Mouse (Mus musculus): ENCODE measurements around the gene Accsl. TPM values are rescaled to one million over a fixed set of nuclear protein-coding genes. Genes with fewer than 3 reads are reported as not detected.

Gene Accsl
- polyA plus RNA-seq (2015; fragmentation: Nextera tagmentation; extraction: Ambion mirVana), result not detected in 2 replicates

- H3K4me2 ChIP-seq, result no peak within 1 kb of the TSS
- no peak for ATAC-seq (replicated peaks; ENCODE audit: low FRiP score)
- H3K9ac ChIP-seq, result no peak within 1 kb of the TSS
- no peaks in the 10 kb centered on the region for H3K9me3 ChIP-seq (replicated peaks)
- H3K27ac ChIP-seq, result no peak within 1 kb of the TSS
- no peak within 1 kb of the TSS for H3K4me3 ChIP-seq (replicated peaks)
- H3K4me1 ChIP-seq, result peaks cover 9% of the 10 kb centered on the region
- H3K36me3 ChIP-seq, result no peaks in the 10 kb centered on the region
- WGBS, result 71% methylated on average over 7 of the region's 7 CpGs
- H3K27me3 ChIP-seq, result peaks cover 12% of the 10 kb centered on the region; the same call in 1 of the 2 replicates
These were observed at the start of gene Accsl for GRCm38 (mm10) chr2:93869107-93869600. Gene Accsl (minus strand): TSS chr2:93869157.

GRCm38 (mm10) chr2:93913552-93913951 is 44.6 kb upstream of the Accsl start:
- H3K27me3 ChIP-seq, result no peaks in the 10 kb centered on the region
- no peak overlapping the region for H3K4me3 ChIP-seq (replicated peaks)
- H3K4me1 ChIP-seq, result no peaks in the 10 kb centered on the region
- H3K4me2 ChIP-seq, result no peak overlapping the region
- no peak overlapping the region for H3K9ac ChIP-seq
- 88% methylated on average over 2 of the region's 2 CpGs for WGBS
- no peaks in the 10 kb centered on the region for H3K9me3 ChIP-seq (replicated peaks)
- H3K27ac ChIP-seq, result no peak overlapping the region
- H3K36me3 ChIP-seq, result no peaks in the 10 kb centered on the region
- ATAC-seq (replicated peaks; ENCODE audit: low FRiP score), result no peak

- Histone ChIP-seq H3K36me3 (no peaks in the 10 kb centered on the region), H3K4me3 (replicated peaks) (no peak overlapping the region), H3K27ac (no peak overlapping the region), H3K4me1 (peaks cover 8% of the 10 kb centered on the region), H3K9ac (no peak overlapping the region), H3K9me3 (replicated peaks) (no peaks in the 10 kb centered on the region), H3K27me3 (no peaks in the 10 kb centered on the region), H3K4me2 (no peak overlapping the region)
- ATAC-seq (replicated peaks; ENCODE audit: low FRiP score), result no peak
- WGBS, result 88% methylated on average over 10 of the region's 10 CpGs
These were observed 43.0 kb upstream of the Accsl start for GRCm38 (mm10) chr2:93911942-93912341.

GRCm38 (mm10) chr2:93909716-93910115 is 40.8 kb upstream of the Accsl start:
- no peak overlapping the region for H3K4me3 ChIP-seq (replicated peaks)
- no peak overlapping the region for H3K27ac ChIP-seq
- no peak for ATAC-seq (replicated peaks; ENCODE audit: low FRiP score)
- H3K4me2 ChIP-seq, result no peak overlapping the region
- H3K36me3 ChIP-seq, result no peaks in the 10 kb centered on the region
- peaks cover 11% of the 10 kb centered on the region for H3K4me1 ChIP-seq
- no peaks in the 10 kb centered on the region for H3K27me3 ChIP-seq
- no peak overlapping the region for H3K9ac ChIP-seq
- no peaks in the 10 kb centered on the region for H3K9me3 ChIP-seq (replicated peaks)
- 67% methylated on average over 5 of the region's 5 CpGs for WGBS

- no peaks in the 10 kb centered on the region for H3K36me3 ChIP-seq
- no peak for ATAC-seq (replicated peaks; ENCODE audit: low FRiP score)
- H3K4me2 ChIP-seq, result no peak overlapping the region
- no peaks in the 10 kb centered on the region for H3K9me3 ChIP-seq (replicated peaks)
- no peak overlapping the region for H3K4me3 ChIP-seq (replicated peaks)
- 54% methylated on average over 9 of the region's 9 CpGs for WGBS
- no peak overlapping the region for H3K27ac ChIP-seq
- H3K27me3 ChIP-seq, result no peaks in the 10 kb centered on the region
- H3K9ac ChIP-seq, result no peak overlapping the region
- H3K4me1 ChIP-seq, result peaks cover 16% of the 10 kb centered on the region
These were observed 38.8 kb upstream of the Accsl start for GRCm38 (mm10) chr2:93907519-93908294.

- WGBS, result 27% methylated on average over 4 of the region's 4 CpGs
- no peaks in the 10 kb centered on the region for H3K27me3 ChIP-seq
- H3K9ac ChIP-seq, result no peak overlapping the region
- no peak overlapping the region for H3K4me2 ChIP-seq
- no peaks in the 10 kb centered on the region for H3K36me3 ChIP-seq
- H3K9me3 ChIP-seq (replicated peaks), result no peaks in the 10 kb centered on the region
- no peak overlapping the region for H3K27ac ChIP-seq
- H3K4me3 ChIP-seq (replicated peaks), result no peak overlapping the region
- peaks cover 16% of the 10 kb centered on the region for H3K4me1 ChIP-seq
- no peak for ATAC-seq (replicated peaks; ENCODE audit: low FRiP score)
These were observed 37.4 kb upstream of the Accsl start for GRCm38 (mm10) chr2:93906316-93906715.

GRCm38 (mm10) chr2:93903415-93903814 is 34.5 kb upstream of the Accsl start:
- Histone ChIP-seq H3K4me1 (peaks cover 16% of the 10 kb centered on the region), H3K9ac (no peak overlapping the region), H3K4me3 (replicated peaks) (no peak overlapping the region), H3K4me2 (no peak overlapping the region), H3K27me3 (no peaks in the 10 kb centered on the region), H3K9me3 (replicated peaks) (no peaks in the 10 kb centered on the region), H3K27ac (no peak overlapping the region), H3K36me3 (no peaks in the 10 kb centered on the region)
- 52% methylated on average over 6 of the region's 6 CpGs for WGBS
- ATAC-seq (replicated peaks; ENCODE audit: low FRiP score), result 0 out of 2 replicates have a peak, but pooled peaks have one; percentile 30

GRCm38 (mm10) chr2:93902680-93903305 is 33.8 kb upstream of the Accsl start:
- Histone ChIP-seq H3K9ac (no peak overlapping the region), H3K9me3 (replicated peaks) (no peaks in the 10 kb centered on the region), H3K4me3 (replicated peaks) (no peak overlapping the region), H3K4me1 (peaks cover 10% of the 10 kb centered on the region), H3K27me3 (no peaks in the 10 kb centered on the region), H3K27ac (no peak overlapping the region), H3K4me2 (no peak overlapping the region), H3K36me3 (no peaks in the 10 kb centered on the region)
- WGBS, result 47% methylated on average over 5 of the region's 5 CpGs
- no peak for ATAC-seq (replicated peaks; ENCODE audit: low FRiP score)

GRCm38 (mm10) chr2:93899397-93900380 is 30.7 kb upstream of the Accsl start:
- H3K27ac ChIP-seq, result no peak overlapping the region
- H3K27me3 ChIP-seq, result no peaks in the 10 kb centered on the region
- 0 out of 2 replicates have a peak, but pooled peaks cover 4% of the 10 kb centered on the region for H3K4me1 ChIP-seq
- no peak overlapping the region for H3K9ac ChIP-seq
- no peaks in the 10 kb centered on the region for H3K9me3 ChIP-seq (replicated peaks)
- H3K36me3 ChIP-seq, result no peaks in the 10 kb centered on the region
- H3K4me3 ChIP-seq (replicated peaks), result no peak overlapping the region
- no peak overlapping the region for H3K4me2 ChIP-seq
- no peak for ATAC-seq (replicated peaks; ENCODE audit: low FRiP score)
- WGBS, result 54% methylated on average over 16 of the region's 16 CpGs

- no peak overlapping the region for H3K4me3 ChIP-seq (replicated peaks)
- H3K27ac ChIP-seq, result peak overlapping the region; percentile 82
- H3K4me2 ChIP-seq, result no peak overlapping the region; the same call in 1 of the 2 replicates
- ATAC-seq (replicated peaks; ENCODE audit: low FRiP score), result peak; percentile 84
- WGBS, result 13% methylated on average over 8 of the region's 9 CpGs
- H3K9me3 ChIP-seq (replicated peaks), result no peaks in the 10 kb centered on the region
- H3K4me1 ChIP-seq, result peaks cover 33% of the 10 kb centered on the region
- no peaks in the 10 kb centered on the region for H3K27me3 ChIP-seq
- no peak overlapping the region for H3K9ac ChIP-seq
- no peaks in the 10 kb centered on the region for H3K36me3 ChIP-seq
These were observed 22.8 kb upstream of the Accsl start for GRCm38 (mm10) chr2:93891611-93892280.

GRCm38 (mm10) chr2:93890143-93890542 is 21.2 kb upstream of the Accsl start:
- H3K9ac ChIP-seq, result no peak overlapping the region
- ATAC-seq (replicated peaks; ENCODE audit: low FRiP score), result no peak
- no peak overlapping the region for H3K4me3 ChIP-seq (replicated peaks)
- no peaks in the 10 kb centered on the region for H3K36me3 ChIP-seq
- H3K4me1 ChIP-seq, result peaks cover 43% of the 10 kb centered on the region
- no peak overlapping the region for H3K27ac ChIP-seq
- H3K9me3 ChIP-seq (replicated peaks), result no peaks in the 10 kb centered on the region
- H3K4me2 ChIP-seq, result no peak overlapping the region
- H3K27me3 ChIP-seq, result no peaks in the 10 kb centered on the region
- 80% methylated on average over 8 of the region's 8 CpGs for WGBS
